Mouse (Mus musculus): ENCODE measurements around the gene Trp53bp1. TPM values are rescaled to one million over a fixed set of nuclear protein-coding genes. Genes with fewer than 3 reads are reported as not detected.

Gene Trp53bp1
- polyA plus RNA-seq, 1 experiment from 2014 or later: 5.8 TPM

DNA sequence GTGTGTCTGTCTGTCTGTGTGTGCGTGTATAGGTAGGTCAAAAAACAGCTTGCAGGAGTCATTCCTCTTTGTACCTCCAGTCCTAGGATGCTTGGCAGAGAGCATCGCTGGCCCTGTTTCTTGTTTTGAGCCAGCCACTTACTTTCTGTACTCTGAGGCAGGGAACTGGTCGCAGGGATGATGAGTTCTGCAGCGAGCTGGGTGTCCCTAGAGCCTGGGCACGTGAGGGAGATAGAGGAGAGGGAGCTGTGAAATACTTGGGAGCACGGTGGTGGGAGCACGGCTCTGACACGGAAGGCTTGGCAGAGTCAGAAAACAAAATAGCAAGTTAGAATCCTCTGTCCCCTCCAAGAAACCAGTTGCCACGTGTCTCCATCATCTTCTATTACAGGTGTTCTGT, 26.5 kb upstream of the Trp53bp1 start:
- H3K4me2 ChIP-seq (replicated peaks; ENCODE audit: low read depth): 0 out of 2 replicates have a peak overlapping the region, but pooled peaks have one; percentile 13

GRCm38 (mm10) chr2:121296754-121297231, 25.6 kb upstream of the Trp53bp1 start:
- Histone ChIP-seq H3K9me3 (ENCODE audit: control insufficient read depth) (no peaks in the 10 kb centered on the region), H3K27ac (ENCODE audit: low read depth, low read length) (no peak overlapping the region), H3K4me3 (ENCODE audit: low read depth, low read length) (peak overlapping the region; percentile 42; the same call in 1 of the 2 replicates), H3K9ac (ENCODE audit: low read depth, low read length) (no peak overlapping the region), H3K36me3 (ENCODE audit: control insufficient read depth, insufficient read depth) (no peaks in the 10 kb centered on the region), H3K4me1 (replicated peaks; ENCODE audit: control insufficient read depth, insufficient read depth, low read length) (0 out of 2 replicates have a peak, but pooled peaks cover 3% of the 10 kb centered on the region), H3K4me2 (replicated peaks; ENCODE audit: low read depth) (peak overlapping the region; percentile 60), H3K27me3 (replicated peaks; ENCODE audit: control insufficient read depth, insufficient read depth, low read length) (peaks cover 23% of the 10 kb centered on the region)
- ATAC-seq: no peak
- TF ChIP-seq CTCF (IDR thresholded peaks at IDR 0.05; ENCODE audit: low read depth): no peak
- WGBS: 36% methylated on average over 6 of the region's 6 CpGs

More for the DNA sequence above, 26.5 kb upstream of the Trp53bp1 start:
- Histone ChIP-seq H3K4me1 (replicated peaks; ENCODE audit: control insufficient read depth, insufficient read depth, low read length) (0 out of 2 replicates have a peak, but pooled peaks cover 3% of the 10 kb centered on the region), H3K9me3 (ENCODE audit: control insufficient read depth) (no peaks in the 10 kb centered on the region), H3K27ac (ENCODE audit: low read depth, low read length) (no peak overlapping the region), H3K27me3 (replicated peaks; ENCODE audit: control insufficient read depth, insufficient read depth, low read length) (peaks cover 23% of the 10 kb centered on the region), H3K9ac (ENCODE audit: low read depth, low read length) (no peak overlapping the region; the same call in 1 of the 2 replicates), H3K4me3 (ENCODE audit: low read depth, low read length) (no peak overlapping the region), H3K36me3 (ENCODE audit: control insufficient read depth, insufficient read depth) (0 out of 2 replicates have a peak, but pooled peaks cover under 1% of the 10 kb centered on the region)
- WGBS: 28% methylated on average over 9 of the region's 9 CpGs
- no peak for ATAC-seq
- TF ChIP-seq CTCF (IDR thresholded peaks at IDR 0.05; ENCODE audit: low read depth): no peak

GRCm38 (mm10) chr2:121295608-121296571, 24.7 kb upstream of the Trp53bp1 start:
- 6% methylated on average over 15 of the region's 15 CpGs for WGBS
- Histone ChIP-seq H3K27me3 (replicated peaks; ENCODE audit: control insufficient read depth, insufficient read depth, low read length) (peaks cover 26% of the 10 kb centered on the region), H3K4me1 (replicated peaks; ENCODE audit: control insufficient read depth, insufficient read depth, low read length) (0 out of 2 replicates have a peak, but pooled peaks cover 3% of the 10 kb centered on the region), H3K27ac (ENCODE audit: low read depth, low read length) (no peak overlapping the region), H3K9ac (ENCODE audit: low read depth, low read length) (peak overlapping the region; percentile 28; the same call in 1 of the 2 replicates), H3K4me3 (ENCODE audit: low read depth, low read length) (peak overlapping the region; percentile 42), H3K4me2 (replicated peaks; ENCODE audit: low read depth) (peak overlapping the region; percentile 60), H3K36me3 (ENCODE audit: control insufficient read depth, insufficient read depth) (no peaks in the 10 kb centered on the region), H3K9me3 (ENCODE audit: control insufficient read depth) (no peaks in the 10 kb centered on the region)
- TF ChIP-seq CTCF (IDR thresholded peaks at IDR 0.05; ENCODE audit: low read depth): no peak
- ATAC-seq: no peak

- peak; percentile 26; the same call in 1 of the 2 replicates for ATAC-seq
- Histone ChIP-seq H3K36me3 (ENCODE audit: control insufficient read depth, insufficient read depth) (no peaks in the 10 kb centered on the region), H3K9me3 (ENCODE audit: control insufficient read depth) (no peaks in the 10 kb centered on the region), H3K27ac (ENCODE audit: low read depth, low read length) (no peak overlapping the region), H3K27me3 (replicated peaks; ENCODE audit: control insufficient read depth, insufficient read depth, low read length) (peaks cover 35% of the 10 kb centered on the region), H3K4me2 (replicated peaks; ENCODE audit: low read depth) (peak overlapping the region; percentile 60), H3K9ac (ENCODE audit: low read depth, low read length) (peak overlapping the region; percentile 28; the same call in 1 of the 2 replicates), H3K4me1 (replicated peaks; ENCODE audit: control insufficient read depth, insufficient read depth, low read length) (peaks cover 5% of the 10 kb centered on the region; the same call in 1 of the 2 replicates), H3K4me3 (ENCODE audit: low read depth, low read length) (peak overlapping the region; percentile 42)
- TF ChIP-seq CTCF (IDR thresholded peaks at IDR 0.05; ENCODE audit: low read depth): no peak
- WGBS: 3% methylated on average over 18 of the region's 18 CpGs
Measured at GRCm38 (mm10) chr2:121294753-121295607, 23.8 kb upstream of the Trp53bp1 start.

DNA sequence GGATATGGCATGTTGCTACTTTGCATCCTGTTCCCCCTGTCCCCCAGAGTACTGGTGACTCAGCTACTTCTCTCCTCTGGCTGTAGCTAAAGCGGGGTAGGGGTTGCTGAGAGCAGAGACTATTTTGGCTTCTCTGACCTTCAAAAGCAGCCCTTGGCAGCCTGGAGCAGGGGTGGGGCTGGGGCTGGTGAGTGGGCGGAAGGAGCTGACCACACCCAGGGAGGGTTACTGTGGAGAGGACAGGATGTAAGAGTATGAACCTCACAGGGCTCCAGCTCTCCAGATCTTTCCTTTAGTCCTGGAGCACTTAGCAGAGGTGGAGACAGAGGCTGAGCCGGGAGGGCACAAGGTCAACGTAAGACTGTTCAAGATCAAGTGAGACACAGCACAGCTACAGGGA, 23.0 kb upstream of the Trp53bp1 start:
- Histone ChIP-seq H3K4me2 (replicated peaks; ENCODE audit: low read depth) (peak overlapping the region; percentile 60), H3K9ac (ENCODE audit: low read depth, low read length) (no peak overlapping the region), H3K36me3 (ENCODE audit: control insufficient read depth, insufficient read depth) (no peaks in the 10 kb centered on the region), H3K4me1 (replicated peaks; ENCODE audit: control insufficient read depth, insufficient read depth, low read length) (peaks cover 8% of the 10 kb centered on the region; the same call in 1 of the 2 replicates), H3K4me3 (ENCODE audit: low read depth, low read length) (no peak overlapping the region), H3K27ac (ENCODE audit: low read depth, low read length) (no peak overlapping the region), H3K27me3 (replicated peaks; ENCODE audit: control insufficient read depth, insufficient read depth, low read length) (peaks cover 40% of the 10 kb centered on the region), H3K9me3 (ENCODE audit: control insufficient read depth) (no peaks in the 10 kb centered on the region)
- no peak for ATAC-seq
- TF ChIP-seq CTCF (IDR thresholded peaks at IDR 0.05; ENCODE audit: low read depth): no peak
- WGBS: 18% methylated on average over 4 of the region's 4 CpGs
